Mouse (Mus musculus) kidney, postnatal 36 days (tissue): ENCODE data around the gene Ralgapb.
"Not testable (repeated sequence)": the region's sequence is repeated elsewhere in the genome, so short reads cannot be mapped to it uniquely, and the experiment has no call there.

Source experiments
- DNase-seq, 2 experiments: peaks; one replicate each; pipeline ENCODE4 v3.0.0; 2021 to 2022; ENCODE audit warnings: mixed read lengths in 2 of 2

Gene Ralgapb

GRCm38 (mm10) chr2:158409595-158410021, at the start of gene Ralgapb:
Gene Ralgapb (plus strand): TSS chr2:158409848.
- DNase-seq, result peak; percentile 97 to 99

DNA sequence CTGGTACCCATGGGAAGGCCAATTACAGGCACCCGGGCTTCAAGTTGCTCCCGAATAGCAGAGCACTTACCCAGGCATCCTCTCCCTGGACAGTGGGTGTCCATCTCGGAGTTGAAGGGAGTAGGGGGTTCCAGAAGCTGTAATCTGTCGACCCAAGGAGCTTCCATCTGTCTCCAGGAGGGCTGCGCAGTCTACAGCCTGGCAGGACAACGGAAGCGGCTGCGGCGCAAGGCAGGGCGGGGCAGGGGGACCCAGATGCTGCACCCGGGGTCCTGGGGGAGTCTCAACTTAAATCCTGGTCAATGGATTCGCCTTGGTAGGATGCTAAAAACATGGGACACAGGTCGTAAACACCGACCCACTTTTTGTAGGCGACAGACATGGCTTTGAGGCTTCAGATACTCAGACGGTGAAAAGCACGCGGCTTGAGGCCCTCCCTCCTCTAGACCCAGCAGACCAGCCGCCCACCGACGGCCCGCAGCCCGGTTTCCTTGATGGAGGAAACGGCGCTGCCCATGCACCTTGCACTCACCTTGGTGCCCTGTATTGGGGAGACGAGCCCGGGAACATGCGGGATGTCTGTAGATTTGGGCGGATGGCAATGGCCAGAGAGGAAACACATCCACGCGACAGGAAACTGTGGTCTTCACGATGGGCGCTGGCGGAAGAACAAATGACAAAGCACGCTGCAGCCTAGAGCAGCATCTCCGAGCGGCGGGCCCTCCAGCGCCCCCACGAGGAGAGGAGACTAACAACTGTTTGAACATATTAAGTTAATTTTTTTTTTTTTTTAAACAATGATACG, 48.6 kb upstream of the Ralgapb start:
- peak; percentile 87 to 93 for DNase-seq

DNA sequence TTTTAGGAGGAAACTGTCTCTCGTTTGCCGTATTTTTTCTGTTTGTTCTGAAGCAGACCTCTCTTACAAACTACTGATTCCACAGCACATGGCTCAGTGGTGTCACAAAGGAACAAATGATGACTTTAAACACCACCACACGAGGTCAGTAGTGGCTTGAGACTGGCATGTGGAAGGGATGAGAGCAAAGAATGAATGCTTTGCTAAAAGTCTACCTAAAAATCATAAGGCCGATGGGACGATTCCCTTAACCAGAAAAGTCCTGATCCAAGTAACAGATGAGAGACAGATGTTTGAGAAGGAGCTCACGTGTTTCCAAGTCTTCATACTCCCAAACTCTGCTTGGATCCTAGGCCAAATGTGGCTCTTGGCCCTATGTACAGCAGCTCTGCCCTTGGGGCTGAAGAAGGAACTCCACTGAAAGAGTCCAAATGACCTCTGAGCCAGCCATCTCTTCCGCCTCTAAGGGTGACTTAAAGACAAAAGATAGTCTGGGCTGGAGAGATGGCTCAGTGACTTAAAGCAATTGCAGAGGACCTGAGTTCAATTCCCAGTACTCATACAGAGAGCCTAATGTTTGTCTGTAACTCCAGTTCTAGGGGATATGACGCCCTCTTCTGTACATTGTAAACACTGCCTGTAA, 47.8 kb upstream of the Ralgapb start:
- DNase-seq, result no peak

- DNase-seq, result peak in 1 of 2 experiments; percentile 43
These were observed 45.5 kb upstream of the Ralgapb start for GRCm38 (mm10) chr2:158364175-158364574.

DNA sequence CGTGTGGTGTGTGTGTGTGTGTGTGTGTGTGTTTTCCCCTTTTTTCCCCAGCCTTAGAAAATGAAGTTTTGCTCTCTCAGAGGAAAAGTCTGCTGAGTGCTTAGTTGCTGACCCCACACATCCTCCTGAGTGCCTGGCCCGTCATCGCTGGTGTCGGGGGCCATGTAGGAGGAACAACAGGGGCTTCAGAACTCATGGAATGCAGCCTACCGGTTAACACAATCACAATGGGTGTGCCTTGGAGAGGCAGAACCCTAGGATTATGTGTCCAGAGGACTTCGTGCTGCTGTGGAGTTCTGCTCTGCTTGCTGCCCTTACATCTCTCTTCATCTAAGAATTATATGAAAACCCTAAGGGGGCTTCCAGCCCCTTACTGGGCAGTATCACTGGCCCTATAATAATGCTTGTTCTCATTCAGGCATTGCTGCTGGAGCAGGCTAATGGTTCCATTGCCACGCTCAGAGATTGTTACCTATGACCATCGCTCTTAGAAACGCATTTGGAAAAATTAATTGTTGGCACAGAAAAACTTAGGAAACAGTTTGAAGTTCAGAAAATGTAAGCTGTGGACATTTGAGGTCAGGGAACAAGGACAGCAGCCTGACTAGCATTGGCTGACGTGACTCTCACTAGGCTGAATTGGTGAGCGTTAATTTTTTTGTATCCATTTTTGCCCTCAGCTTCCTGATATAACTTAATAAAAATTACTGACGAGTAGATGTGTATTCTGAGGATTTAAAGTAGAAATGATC, 44.4 kb upstream of the Ralgapb start:
- DNase-seq, result no peak

DNA sequence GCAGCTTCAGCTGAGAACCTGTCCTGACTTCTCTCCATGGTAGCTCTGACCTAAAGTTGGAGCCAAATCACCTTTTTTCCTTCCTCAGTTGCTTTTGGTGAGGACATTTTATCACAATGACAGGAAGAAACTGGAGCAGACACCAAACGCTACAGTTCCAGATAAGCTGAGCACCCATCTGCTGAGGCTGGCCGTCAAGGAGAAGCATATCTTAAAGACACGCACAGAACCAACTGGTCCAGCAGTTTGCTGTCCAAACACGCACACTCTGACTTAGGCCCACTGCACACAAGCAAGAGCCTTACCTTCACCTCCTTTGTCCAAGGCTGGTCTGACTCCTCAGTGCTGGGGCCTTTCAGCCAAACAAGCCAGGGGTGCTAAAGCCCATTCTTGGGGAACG, 42.0 kb upstream of the Ralgapb start:
- no peak for DNase-seq

DNA sequence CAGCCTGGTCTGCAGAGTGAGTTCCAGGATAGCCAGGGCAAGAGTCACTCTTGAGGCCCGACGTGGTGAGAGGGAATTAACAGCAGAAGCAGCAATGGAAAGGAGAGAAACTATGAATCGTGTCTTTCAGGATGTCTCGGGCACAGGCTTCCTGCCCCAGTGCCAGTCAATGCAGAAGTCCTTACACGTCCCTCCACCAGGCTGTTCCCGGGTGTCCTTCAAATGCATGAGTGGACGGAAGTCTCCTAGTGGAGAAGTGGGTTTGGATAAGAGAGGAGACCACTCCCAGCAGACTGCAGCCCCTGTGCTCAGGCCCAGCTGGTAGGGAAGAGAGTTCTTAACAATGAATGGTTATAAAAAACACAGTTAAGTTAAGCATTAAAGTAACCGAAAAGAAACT, 41.3 kb upstream of the Ralgapb start:
- no peak for DNase-seq

DNA sequence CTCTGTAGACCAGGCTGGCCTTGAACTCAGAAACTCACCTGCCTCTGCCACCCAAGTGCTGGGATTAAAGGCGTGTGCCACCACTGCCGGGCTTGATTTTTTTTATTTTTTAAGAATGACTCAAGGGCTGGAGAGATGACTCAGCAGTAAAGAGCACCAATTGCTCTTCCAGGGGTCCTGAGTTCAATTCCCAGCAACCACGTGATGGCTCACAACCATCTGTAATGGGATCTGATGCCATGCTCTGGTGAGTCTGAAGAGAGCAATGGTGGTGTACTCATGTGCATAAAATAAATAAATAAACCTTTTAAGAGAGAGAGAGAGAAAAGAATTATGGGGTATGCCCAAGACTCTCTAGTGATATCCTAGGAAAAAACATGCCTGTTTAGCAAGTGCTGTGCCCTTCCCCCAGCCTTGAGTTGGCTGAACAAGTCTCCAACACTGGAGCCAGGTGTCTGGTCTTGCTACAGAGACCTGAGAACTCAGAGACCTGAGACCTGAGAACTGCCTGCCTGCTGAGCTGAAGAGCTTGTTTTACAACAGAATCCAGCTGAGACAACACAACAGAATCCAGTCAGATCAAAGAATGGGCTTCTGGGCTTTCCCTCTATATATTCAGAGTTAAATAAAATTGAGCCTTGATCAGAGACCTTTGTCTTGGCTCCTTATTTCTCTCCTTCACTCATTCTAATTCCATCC, 40.0 kb upstream of the Ralgapb start:
- DNase-seq, result no peak

- peak; percentile 54 to 65 for DNase-seq
These were observed 39.5 kb upstream of the Ralgapb start for GRCm38 (mm10) chr2:158370173-158370550.

GRCm38 (mm10) chr2:158373061-158373460, 36.6 kb upstream of the Ralgapb start:
- DNase-seq, result peak; percentile 49 to 71

DNA sequence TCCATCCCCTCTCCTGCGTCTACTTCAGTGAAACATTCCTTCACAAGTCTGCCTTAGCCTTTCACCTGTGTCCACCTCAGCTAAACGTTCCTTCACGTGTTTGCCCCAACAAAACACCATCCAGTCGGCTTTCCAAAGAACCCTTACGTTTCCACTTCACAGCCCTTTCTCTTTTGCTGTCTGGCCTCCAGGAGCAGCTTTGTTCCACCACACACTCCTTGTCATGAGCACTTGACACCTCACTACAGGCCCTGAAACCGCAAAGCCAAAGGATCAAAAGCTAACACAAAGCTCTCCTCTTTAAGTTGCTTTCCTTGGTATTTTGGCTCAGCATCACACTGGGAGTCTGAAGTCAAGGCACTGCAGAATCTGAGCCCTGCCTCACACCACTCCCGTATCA, 36.1 kb upstream of the Ralgapb start:
- DNase-seq, result no peak

DNA sequence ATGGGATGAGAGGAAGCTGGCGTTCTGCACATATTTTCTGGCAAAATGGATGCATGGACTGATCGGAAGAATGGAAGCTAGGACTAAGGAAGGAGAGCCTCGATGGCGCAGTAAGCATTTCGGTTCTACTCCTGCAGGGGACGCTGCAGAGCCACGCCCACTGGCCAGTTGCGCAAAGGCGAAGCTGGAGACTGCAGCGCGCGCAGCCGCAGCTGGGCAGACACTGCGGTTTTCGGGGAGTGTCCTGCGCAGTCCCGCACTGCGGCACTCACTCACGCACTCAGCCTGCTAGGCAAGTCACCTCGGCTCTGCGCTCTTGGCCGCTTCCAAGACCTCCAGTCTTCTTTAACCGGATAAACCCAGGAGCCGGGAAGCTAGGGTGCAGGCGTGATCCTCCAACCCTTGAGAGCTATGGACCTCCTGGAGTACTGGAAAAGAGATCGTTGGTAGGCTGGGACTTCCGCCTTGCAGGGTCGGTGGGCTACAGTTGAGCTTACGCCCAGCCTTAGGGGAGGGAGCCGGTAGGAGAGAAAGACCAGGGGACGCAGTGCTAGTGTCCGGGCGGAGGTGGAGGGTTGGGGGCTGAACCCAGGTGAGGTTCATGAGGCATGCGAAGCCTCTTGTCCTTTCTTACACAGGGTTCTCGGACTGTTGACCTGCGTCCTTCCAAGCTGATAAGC, 34.1 kb upstream of the Ralgapb start, which contains the start of gene Snhg11:
Gene Snhg11 (plus strand): TSS at position 196 of the 680 bp plus-strand sequence.
- peak; percentile 28 to 67 for DNase-seq

- no peak for DNase-seq
These were observed 33.4 kb upstream of the Ralgapb start for GRCm38 (mm10) chr2:158376123-158376687.

GRCm38 (mm10) chr2:158376798-158377197, 32.9 kb upstream of the Ralgapb start:
- no peak for DNase-seq

- DNase-seq, result no peak
These were observed 31.8 kb upstream of the Ralgapb start for GRCm38 (mm10) chr2:158377811-158378210.

DNA sequence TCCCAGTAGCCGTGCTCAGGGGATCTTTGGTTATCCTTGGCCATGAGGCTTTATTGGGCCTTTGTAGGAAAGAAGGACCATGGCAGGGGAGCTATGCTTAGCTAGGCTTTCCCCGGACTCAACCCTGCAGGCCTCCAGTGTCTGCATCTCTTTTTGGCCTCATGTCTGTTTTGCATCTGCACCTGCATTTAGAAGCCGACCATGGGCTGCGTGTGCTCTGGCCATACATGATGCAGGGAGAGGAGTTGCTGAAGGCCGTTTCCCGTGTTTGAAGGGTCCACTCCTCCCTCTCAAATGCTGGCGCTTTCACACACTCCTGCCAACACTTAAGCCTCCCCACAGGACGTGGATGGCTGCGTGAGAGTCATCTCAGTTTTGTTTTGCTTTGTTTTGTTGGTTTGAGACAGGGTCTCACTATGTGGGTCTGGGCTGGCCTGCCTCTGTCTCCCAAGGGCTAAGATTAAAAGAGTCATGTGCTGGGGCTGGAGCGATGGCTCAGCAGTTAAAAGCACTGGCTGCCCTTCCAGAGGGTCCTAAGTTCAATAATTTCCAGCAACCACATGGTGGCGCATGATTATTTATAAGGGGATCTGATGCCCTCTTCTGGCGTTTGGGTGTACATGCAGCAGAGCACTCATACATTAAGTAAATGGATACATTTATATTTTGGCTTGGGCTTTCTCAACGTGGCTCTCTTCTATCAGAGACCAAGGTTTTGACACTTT, 30.1 kb upstream of the Ralgapb start:
- DNase-seq, result peak; percentile 80 to 83

- no peak for DNase-seq
These were observed 23.6 kb upstream of the Ralgapb start for GRCm38 (mm10) chr2:158386072-158386471.

DNA sequence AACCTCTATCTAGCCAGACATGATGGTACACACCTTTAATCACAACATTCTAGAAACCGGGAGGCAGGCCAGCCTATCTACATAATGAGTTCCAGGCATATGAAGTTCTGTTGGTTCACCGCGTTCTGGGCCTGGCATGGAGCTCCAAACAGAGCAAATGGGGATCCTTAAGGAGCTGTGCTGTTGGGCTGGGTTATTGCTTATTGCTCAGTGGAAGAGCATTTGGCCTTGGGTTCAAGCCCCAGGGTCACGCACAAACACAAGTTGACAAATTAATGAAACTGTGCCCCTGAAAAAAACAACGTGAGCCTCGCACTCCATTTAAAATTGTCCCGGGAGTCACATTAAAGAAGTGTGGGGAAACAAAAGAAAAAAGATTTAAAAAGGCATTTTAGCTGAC, 20.2 kb upstream of the Ralgapb start:
- DNase-seq, result no peak

GRCm38 (mm10) chr2:158396369-158396768, 13.3 kb upstream of the Ralgapb start:
- no peak for DNase-seq

- DNase-seq, result not testable (repeated sequence)
These were observed 12.5 kb upstream of the Ralgapb start for GRCm38 (mm10) chr2:158397140-158397539.

GRCm38 (mm10) chr2:158402915-158403314, 6.7 kb upstream of the Ralgapb start:
- DNase-seq, result no peak
